Mouse (Mus musculus): Measurements from ENCODE around the gene Zc3h12b. TPM values are rescaled to one million over a fixed set of nuclear protein-coding genes. Genes with fewer than 3 reads are reported as not detected.
"Not testable (repeated sequence)": the region's sequence is repeated elsewhere in the genome, so short reads cannot be mapped to it uniquely, and the experiment has no call there.

Zc3h12b gene
- polyA plus RNA-seq, 1 experiment from 2014 or later, result 8.1 TPM

DNA sequence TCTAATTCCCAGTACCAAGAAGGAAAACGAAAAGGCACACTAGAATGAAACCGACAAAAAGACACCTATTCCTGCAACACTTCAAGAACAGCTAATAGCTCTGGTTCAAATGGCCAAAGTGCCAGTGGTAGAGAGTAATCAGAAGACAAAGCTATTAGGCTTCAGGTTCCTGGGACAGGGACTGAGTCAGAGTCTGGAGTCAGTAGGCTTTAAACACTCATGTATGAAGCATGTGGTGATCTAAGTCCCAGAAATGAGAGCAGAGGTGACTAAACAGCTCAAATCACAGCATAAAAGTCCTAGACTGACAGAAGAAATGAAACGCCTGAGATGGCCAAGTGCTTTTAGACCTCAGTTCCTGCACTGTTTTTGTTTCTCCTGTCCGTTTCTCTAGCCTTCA is 236.7 kb downstream of the Zc3h12b start:
- H3K27me3 ChIP-seq, result peaks cover 20% of the 10 kb centered on the region
- in situ Hi-C loops (cut with MboI; ENCODE audit: low pct_unique_long_range_greater_than_20kb), result no loop called here
- DNase-seq (ENCODE audit: low read depth, low spot score) (peak; percentile 30), ATAC-seq (peak; percentile 75)
- no peak for TF ChIP-seq CTCF (IDR thresholded peaks at IDR 0.05)
- CTCF ChIA-PET, result interaction anchor here (2.0 kb wide), 1 partner anchor 9 kb away, joined by 7 read pairs; no protein-coding TSS in a partner anchor
- POLR2A ChIA-PET, result no interaction called here

DNA sequence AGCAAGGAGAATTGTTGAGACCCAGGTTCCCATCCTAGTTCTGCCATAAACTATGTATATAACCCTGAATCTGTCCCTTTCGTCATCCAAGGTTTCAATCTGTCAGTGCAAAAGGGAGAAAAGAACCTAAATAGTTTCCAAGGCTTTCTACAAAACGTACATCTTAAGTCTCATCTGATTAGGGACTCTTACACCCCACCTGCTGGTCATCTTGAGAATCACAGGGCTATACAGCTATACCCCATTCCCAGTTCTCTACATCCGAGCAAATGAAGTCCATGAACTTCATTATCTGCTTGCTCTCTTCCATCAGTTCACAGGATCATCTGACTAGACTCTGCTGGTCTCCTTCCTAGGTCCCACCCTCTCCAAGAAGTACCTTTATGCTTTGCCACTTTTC is 239.3 kb downstream of the Zc3h12b start:
- DNase-seq (ENCODE audit: low read depth, low spot score) (no peak), ATAC-seq (no peak)
- in situ Hi-C loops (cut with MboI; ENCODE audit: low pct_unique_long_range_greater_than_20kb), result loop anchor here (5.0 to 10.0 kb wide), 2 partner anchors 268 to 506 kb away; partner anchors contain the start of gene Amer1
- peaks cover 26% of the 10 kb centered on the region for H3K27me3 ChIP-seq
- POLR2A ChIA-PET, result no interaction called here
- CTCF ChIA-PET, result interaction anchor here (1.0 kb wide), 1 partner anchor 10 kb away, joined by 3 read pairs; no protein-coding TSS in a partner anchor
- TF ChIP-seq CTCF (IDR thresholded peaks at IDR 0.05), result peak; percentile 62

DNA sequence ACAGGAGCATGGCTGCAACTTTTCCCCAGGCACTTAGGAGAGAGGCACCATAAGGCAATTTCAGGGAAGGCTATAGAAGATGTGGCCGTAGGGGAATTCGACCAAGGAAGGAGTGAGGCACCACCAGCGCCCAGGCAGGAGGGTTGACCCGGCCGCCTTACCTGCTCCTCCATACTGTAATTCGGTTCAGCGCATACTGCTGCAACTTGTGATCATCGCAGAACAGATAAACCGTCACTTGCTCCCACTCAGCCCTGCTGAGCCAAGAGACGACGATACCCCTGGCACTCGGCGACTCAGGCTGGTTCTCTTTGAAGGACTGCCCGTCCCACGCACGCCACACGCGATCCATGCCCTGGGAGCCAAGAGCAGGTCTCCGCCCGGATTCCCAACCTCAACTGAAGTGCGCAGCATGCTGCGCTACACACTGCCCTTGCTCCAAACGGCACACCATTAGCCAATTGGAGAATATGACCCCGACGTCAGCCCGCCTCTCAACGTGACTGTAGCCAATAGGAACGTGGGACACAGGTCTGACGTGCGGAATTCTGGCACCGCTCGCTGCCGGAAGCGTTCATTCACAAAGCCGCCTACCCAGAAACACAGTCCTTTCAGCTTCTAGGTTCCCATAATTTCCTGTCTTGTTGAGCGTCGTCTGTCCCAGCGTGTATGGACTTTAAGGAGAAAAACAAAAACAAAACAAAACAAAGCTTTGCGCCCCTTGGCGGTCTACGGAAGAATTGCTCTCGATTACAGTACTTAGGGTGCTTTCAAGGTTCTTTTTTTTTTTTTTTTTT is 245.2 kb downstream of the Zc3h12b start, which contains the start of gene Las1l:
Las1l (minus strand) TSS at position 466 of the 797 bp plus-strand sequence.
- H3K27me3 ChIP-seq, result peaks cover 49% of the 10 kb centered on the region
- ChIA-PET CTCF (no interaction called here), POLR2A (interaction anchor here (0.7 kb wide), 1 partner anchor 223 kb away, joined by 9 read pairs; no protein-coding TSS in a partner anchor)
- ATAC-seq (peak; percentile 99), DNase-seq (ENCODE audit: low read depth, low spot score) (peak; percentile 75)
- in situ Hi-C loops (cut with MboI; ENCODE audit: low pct_unique_long_range_greater_than_20kb), result loop anchor here (10.0 kb wide), 1 partner anchor 512 kb away; the partner anchor contains the start of gene Amer1
- no peak for TF ChIP-seq CTCF (IDR thresholded peaks at IDR 0.05)

DNA sequence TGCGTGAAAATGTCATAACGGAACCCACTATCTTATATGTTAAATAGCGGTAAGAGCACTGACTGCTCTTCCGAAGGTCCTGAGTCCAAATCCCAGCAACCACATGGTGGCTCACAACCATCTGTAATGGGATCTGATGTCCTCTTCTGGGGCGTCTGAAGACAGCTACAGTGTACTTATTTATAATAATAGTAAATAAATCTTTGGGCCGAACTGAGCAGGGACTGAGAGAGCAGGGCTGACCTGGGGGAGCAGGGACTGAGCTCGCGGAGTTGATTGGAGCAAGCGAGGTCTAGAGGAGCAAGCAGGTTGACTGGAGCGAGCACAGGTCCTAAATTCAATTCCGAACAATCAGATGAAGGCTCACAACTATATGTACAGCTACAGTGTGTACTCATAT is 246.0 kb downstream of the Zc3h12b start:
- ATAC-seq, CTCF ChIA-PET: not testable (repeated sequence)

DNA sequence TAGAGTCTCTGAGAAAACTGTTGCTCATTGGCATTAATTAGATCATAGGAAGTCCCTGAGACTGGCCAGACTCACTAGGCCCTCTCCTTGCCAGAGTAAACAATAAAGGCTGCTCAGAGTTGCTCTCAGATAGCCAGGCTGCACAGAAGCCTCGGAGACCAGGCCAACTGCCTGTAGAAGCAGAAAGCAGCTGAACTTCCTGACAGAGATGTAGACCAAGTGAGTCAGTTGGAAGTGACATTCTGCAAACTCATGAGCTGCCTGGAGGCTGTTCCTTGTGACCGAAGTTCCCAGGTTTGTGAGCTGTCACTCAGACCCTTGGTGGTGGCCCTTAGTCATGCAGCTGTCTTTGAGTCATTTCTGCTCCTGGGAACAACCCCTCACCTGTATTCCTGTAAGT is 251.9 kb downstream of the Zc3h12b start:
- in situ Hi-C loops (cut with MboI; ENCODE audit: low pct_unique_long_range_greater_than_20kb), result no loop called here

More for the DNA sequence above, 246.0 kb downstream of the Zc3h12b start:
- in situ Hi-C loops (cut with MboI; ENCODE audit: low pct_unique_long_range_greater_than_20kb), result loop anchor here (10.0 kb wide), 1 partner anchor 513 kb away; the partner anchor contains the start of gene Amer1
- POLR2A ChIA-PET; DNase-seq (ENCODE audit: low read depth, low spot score): not testable (repeated sequence)
- H3K27me3 ChIP-seq, result peaks cover 46% of the 10 kb centered on the region

DNA sequence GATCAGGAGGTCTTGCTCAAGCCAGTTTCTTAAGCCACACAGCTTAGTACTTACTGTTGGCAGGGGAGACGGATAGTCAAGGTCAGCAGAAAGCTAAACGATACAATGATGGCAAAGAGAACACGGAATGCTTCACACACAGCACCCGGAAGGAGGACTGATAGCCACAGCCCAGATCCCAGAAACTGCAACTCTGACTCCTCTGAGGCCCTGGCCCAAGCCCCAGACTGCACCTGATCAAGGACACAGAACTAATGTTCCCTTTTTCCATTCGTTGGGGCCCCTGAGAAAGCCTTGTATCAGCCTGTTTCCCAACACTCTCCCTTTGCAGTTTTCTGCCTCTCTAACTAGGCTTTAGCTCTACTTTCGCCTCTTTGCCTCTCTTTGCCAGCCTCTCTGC is 253.6 kb downstream of the Zc3h12b start:
- in situ Hi-C loops (cut with MboI; ENCODE audit: low pct_unique_long_range_greater_than_20kb), result no loop called here
- no peak for ATAC-seq
- peaks cover 29% of the 10 kb centered on the region for H3K27me3 ChIP-seq
- DNase-seq (ENCODE audit: low read depth, low spot score), result no peak
- no peak for TF ChIP-seq CTCF (IDR thresholded peaks at IDR 0.05)
- CTCF ChIA-PET, result no interaction called here
- POLR2A ChIA-PET, result no interaction called here

More for the DNA sequence above, 251.9 kb downstream of the Zc3h12b start:
- DNase-seq (ENCODE audit: low read depth, low spot score), result no peak
- no peak for ATAC-seq
- CTCF ChIA-PET, result no interaction called here
- POLR2A ChIA-PET, result no interaction called here
- TF ChIP-seq CTCF (IDR thresholded peaks at IDR 0.05), result no peak
- H3K27me3 ChIP-seq, result peaks cover 37% of the 10 kb centered on the region

DNA sequence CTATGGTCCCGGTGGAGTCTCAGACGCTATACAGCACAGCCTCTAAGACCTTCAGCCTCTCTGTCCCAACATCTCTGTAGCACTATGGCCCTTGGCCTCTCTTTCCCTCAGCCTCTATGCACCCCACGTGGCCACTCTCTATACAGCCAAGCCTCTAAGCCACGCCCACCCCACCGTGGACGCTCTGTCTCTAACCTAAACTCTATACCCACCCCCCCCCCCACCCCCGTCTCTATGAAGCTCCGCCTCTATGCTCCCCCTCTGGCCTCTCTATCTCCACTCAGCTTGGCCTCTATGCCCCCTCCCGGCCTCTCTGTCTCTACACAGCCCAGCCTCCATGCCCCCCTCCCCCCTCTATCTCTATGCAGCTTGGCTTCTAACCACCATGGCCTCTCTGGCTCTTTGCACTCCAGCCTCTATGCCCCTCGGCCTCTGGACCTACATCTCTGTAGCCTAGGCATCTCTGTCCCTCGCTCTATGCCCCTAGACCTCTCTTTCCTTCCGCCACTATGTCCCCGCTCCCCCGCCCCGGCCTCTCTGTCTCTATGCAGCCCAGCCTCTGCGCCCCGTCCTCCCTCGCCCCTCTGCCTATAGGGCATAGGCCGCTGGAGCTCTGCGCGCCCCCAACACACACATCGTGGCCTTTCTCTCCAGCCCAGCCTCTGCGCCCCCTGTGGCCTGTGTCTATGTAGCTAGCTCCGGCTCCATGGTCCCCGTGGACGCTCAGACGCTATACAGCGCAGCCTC is 256.5 kb downstream of the Zc3h12b start:
- H3K27me3 ChIP-seq, result peaks cover 16% of the 10 kb centered on the region
- ATAC-seq (peak; percentile 9), DNase-seq (ENCODE audit: low read depth, low spot score) (no peak)
- in situ Hi-C loops (cut with MboI; ENCODE audit: low pct_unique_long_range_greater_than_20kb), result no loop called here
- TF ChIP-seq CTCF (IDR thresholded peaks at IDR 0.05), result no peak
- ChIA-PET POLR2A (interaction anchor here (0.6 kb wide), 1 partner anchor 15 kb away, joined by 4 read pairs; no protein-coding TSS in a partner anchor), CTCF (no interaction called here)

DNA sequence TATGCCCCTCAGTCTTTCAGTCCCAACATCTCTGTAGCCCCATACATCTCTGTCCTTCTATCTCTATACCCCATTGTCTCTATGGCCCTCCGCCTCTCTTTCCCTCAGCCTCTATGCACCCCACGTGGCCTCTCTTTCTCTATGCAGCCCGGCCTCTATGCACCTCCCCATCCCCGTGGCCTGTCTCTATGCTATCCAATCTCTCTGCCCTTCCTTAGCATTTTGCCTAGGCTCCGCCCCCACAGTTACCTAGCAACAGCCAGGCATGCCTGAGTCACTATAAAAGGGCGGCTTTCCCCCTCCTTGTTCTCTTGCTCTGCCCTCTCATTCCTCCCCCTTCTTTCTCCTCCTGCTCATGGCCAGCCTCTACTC is 257.1 kb downstream of the Zc3h12b start:
- POLR2A ChIA-PET, result no interaction called here
- peak; percentile 23 for ATAC-seq
- no peak for DNase-seq (ENCODE audit: low read depth, low spot score)
- TF ChIP-seq CTCF (IDR thresholded peaks at IDR 0.05), result no peak
- CTCF ChIA-PET, result no interaction called here
- in situ Hi-C loops (cut with MboI; ENCODE audit: low pct_unique_long_range_greater_than_20kb), result no loop called here
- peaks cover 16% of the 10 kb centered on the region for H3K27me3 ChIP-seq

DNA sequence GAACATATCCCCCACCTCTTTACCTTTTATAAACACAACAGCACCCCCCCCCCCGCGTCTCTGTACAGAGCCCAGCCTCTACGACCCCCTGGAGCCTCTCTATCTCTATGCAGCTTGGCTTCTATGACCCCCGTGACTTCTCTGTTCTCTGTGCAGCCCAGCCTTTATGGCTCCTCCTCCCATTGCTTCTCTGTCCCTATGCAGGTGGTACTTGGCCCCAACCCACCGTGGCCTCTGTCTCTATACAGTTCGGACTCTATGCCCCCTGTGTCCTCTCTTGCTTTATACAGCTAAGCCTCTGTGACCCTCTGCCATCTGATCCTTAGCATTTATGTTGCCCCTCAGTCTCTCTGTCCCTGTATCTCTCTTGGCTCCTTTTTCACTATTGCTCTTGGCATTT is 257.6 kb downstream of the Zc3h12b start:
- DNase-seq (ENCODE audit: low read depth, low spot score) (no peak), ATAC-seq (no peak)
- TF ChIP-seq CTCF (IDR thresholded peaks at IDR 0.05), result no peak
- CTCF ChIA-PET, result no interaction called here
- H3K27me3 ChIP-seq, result peaks cover 15% of the 10 kb centered on the region
- POLR2A ChIA-PET, result no interaction called here
- in situ Hi-C loops (cut with MboI; ENCODE audit: low pct_unique_long_range_greater_than_20kb), result no loop called here

DNA sequence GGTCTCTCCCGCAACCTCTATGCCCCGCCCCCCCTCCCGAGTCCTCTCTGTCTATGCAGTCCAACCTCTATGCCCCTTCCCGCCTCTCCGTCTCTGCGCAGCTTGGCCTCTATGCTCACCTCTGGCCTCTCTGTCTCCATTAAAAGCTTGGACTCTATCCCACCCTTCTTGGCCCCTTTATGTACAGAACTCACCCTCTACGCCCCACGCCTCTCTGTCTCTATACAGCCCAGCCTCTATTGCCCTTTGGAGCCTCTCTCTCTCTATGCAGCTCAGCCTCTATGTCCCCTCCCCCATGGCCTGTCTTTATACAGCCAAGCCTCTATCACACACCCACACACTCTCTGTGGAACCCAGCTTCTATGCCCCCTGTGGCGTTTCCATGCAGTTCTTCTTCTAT is 258.5 kb downstream of the Zc3h12b start:
- in situ Hi-C loops (cut with MboI; ENCODE audit: low pct_unique_long_range_greater_than_20kb), result no loop called here
- CTCF ChIA-PET, result no interaction called here
- H3K27me3 ChIP-seq, result peaks cover 15% of the 10 kb centered on the region
- TF ChIP-seq CTCF (IDR thresholded peaks at IDR 0.05), result no peak
- no peak for ATAC-seq
- no peak for DNase-seq (ENCODE audit: low read depth, low spot score)
- POLR2A ChIA-PET, result no interaction called here

Other genes with a start within 250 kb of the Zc3h12b start
- not detected for gene Asb12, start 153.7 kb upstream of the Zc3h12b start, polyA plus RNA-seq (2021)
- gene Pfn5, start 153.6 kb upstream of the Zc3h12b start, polyA plus RNA-seq (2021), result not detected
- gene Zc4h2, start 53.2 kb upstream of the Zc3h12b start, polyA plus RNA-seq (2021), result 11.8 TPM
- gene Las1l, start 245.3 kb downstream of the Zc3h12b start, polyA plus RNA-seq (2021), result 71.2 TPM